Mouse (Mus musculus): ENCODE results near the gene Tppp2. TPM values are rescaled to one million over a fixed set of nuclear protein-coding genes. Genes with fewer than 3 reads are reported as not detected.
A peak's percentile ranks its signal among the peaks of the same experiment; 100 is the strongest.
"Not testable (repeated sequence)": the region's sequence is repeated elsewhere in the genome, so short reads cannot be mapped to it uniquely, and the experiment has no call there.

Tppp2 gene
- polyA plus RNA-seq, 1 experiment from 2014 or later: not detected

DNA sequence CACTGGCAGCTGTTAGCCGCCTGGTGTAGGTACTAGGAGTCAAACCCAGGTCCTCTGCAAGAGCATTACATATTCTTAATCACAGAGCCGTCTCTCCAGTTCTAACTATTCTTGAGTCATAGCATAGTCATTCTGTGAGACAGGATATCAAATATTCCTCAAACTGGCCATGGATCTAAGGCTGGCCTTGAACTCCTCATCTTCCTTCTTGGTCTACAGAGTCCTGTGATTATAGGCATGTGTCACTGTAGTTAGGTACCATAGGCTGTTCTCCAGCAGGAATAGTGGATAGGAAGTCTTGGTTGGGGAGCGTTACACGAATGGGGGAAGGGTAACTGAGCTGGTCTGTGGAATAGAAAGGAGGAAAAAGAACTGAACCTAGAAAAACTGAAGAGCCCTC, 1.7 kb upstream of the Tppp2 start:
- Histone ChIP-seq H3K36me3 (ENCODE audit: control insufficient read depth, insufficient read depth, low read length) (no peaks in the 10 kb centered on the region), H3K9ac (ENCODE audit: low read length) (no peak overlapping the region), H3K4me3 (ENCODE audit: low read depth, low read length) (no peak overlapping the region), H3K4me1 (ENCODE audit: control insufficient read depth, insufficient read depth, low read length) (peaks cover 7% of the 10 kb centered on the region), H3K9me3 (ENCODE audit: control insufficient read depth, low read length) (no peaks in the 10 kb centered on the region), H3K27me3 (ENCODE audit: control insufficient read depth, insufficient read depth, low read length) (peaks cover 6% of the 10 kb centered on the region), H3K27ac (ENCODE audit: low read depth, low read length) (no peak overlapping the region), H3K4me2 (no peak overlapping the region)
- WGBS: 83% methylated on average over 4 of the region's 4 CpGs
- DNase-seq (ENCODE audit: low spot score, missing footprints) (no peak), ATAC-seq (ENCODE audit: low FRiP score) (no peak)

- no peak overlapping the region for H3K4me3 ChIP-seq (ENCODE audit: low read depth, low read length)
- WGBS: 87% methylated on average over 4 of the region's 4 CpGs
- ATAC-seq (ENCODE audit: low FRiP score) (no peak), DNase-seq (ENCODE audit: low spot score, missing footprints) (no peak)
- no peak overlapping the region for H3K9ac ChIP-seq (ENCODE audit: low read length)
- no peaks in the 10 kb centered on the region; the same call in 1 of the 2 replicates for H3K27me3 ChIP-seq (ENCODE audit: control insufficient read depth, insufficient read depth, low read length)
- no peak overlapping the region for H3K27ac ChIP-seq (ENCODE audit: low read depth, low read length)
- no peaks in the 10 kb centered on the region for H3K36me3 ChIP-seq (ENCODE audit: control insufficient read depth, insufficient read depth, low read length)
- H3K9me3 ChIP-seq (ENCODE audit: control insufficient read depth, low read length): no peaks in the 10 kb centered on the region
- H3K4me2 ChIP-seq: no peak overlapping the region
- H3K4me1 ChIP-seq (ENCODE audit: control insufficient read depth, insufficient read depth, low read length): peaks cover 2% of the 10 kb centered on the region; the same call in 1 of the 2 replicates
Measured at GRCm38 (mm10) chr14:51918966-51919365, 741 bp downstream of the Tppp2 start.

DNA sequence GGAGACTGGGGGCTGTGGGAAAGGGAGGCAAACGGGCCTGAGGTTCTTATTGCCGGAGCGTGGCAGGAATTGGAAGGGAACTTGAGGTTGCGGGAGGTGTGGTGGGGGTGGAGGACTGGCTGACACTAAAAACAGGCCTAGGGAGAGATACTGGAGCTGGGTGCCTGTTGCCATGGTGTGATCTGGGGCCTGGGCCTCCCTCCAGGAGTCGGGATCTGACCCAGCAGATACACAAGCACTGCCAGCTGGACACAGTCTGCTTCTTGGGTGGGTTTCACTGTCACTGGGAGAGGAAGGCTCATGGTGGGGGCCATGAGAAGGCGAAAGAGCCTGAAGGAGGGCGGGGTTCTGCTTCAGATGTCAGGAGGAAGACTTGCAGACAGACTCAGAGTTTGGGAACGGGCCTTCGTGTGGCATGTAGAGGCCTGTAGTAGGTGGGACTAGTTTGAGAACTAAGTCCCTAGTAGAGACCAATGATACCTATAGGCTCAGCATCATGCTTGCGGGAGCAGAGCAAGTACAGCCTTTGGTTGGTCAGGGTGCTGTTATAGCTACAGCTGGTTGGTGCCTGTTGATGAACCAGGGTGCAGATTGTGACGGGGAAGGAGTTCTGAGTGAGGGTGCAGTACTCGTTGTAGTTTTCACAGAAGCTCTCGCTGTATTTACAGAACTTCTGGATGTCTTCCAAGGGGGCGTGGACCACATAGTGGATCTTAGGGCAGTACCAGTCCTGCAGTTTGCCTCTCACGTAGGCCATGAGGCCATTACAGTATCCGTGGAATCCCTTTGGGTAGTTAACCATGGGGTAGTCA, 3.7 kb downstream of the Tppp2 start:
- WGBS: 87% methylated on average over 16 of the region's 16 CpGs
- Histone ChIP-seq H3K36me3 (ENCODE audit: control insufficient read depth, insufficient read depth, low read length) (no peaks in the 10 kb centered on the region), H3K27me3 (ENCODE audit: control insufficient read depth, insufficient read depth, low read length) (no peaks in the 10 kb centered on the region), H3K4me1 (ENCODE audit: control insufficient read depth, insufficient read depth, low read length) (no peaks in the 10 kb centered on the region), H3K9me3 (ENCODE audit: control insufficient read depth, low read length) (no peaks in the 10 kb centered on the region), H3K4me3 (ENCODE audit: low read depth, low read length) (no peak overlapping the region), H3K4me2 (no peak overlapping the region), H3K9ac (ENCODE audit: low read length) (no peak overlapping the region), H3K27ac (ENCODE audit: low read depth, low read length) (no peak overlapping the region)
- no peak for DNase-seq (ENCODE audit: low spot score, missing footprints)
- no peak for ATAC-seq (ENCODE audit: low FRiP score)

GRCm38 (mm10) chr14:51922571-51922865, 4.3 kb downstream of the Tppp2 start, which contains the start of gene Rnase13:
TSS of gene Rnase13 (minus strand) at chr14:51922773.
- no peak for ATAC-seq (ENCODE audit: low FRiP score)
- 92% methylated on average over 7 of the region's 7 CpGs for WGBS
- H3K27ac ChIP-seq (ENCODE audit: low read depth, low read length): no peak within 1 kb of the TSS

DNA sequence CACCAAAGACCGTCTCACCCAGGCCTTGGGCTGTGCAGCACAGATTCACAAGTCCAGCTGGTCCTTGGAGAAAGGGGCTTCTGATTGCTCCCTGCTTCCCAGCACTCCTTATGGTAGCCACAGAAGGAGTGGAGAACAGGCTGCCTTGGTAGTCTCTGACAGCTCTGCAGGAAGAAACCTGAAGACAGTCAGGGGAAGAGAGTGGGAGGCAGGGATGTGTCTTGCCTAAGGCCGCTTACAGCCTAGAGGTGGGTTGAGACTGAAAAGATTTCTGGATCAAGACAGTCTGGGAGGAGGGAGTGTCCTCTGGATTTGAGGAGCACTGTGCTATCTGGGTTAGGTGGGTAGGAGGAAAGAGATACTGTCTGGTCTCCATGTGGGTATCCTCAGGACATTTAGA, 4.7 kb downstream of the Tppp2 start:
- no peaks in the 10 kb centered on the region for H3K36me3 ChIP-seq (ENCODE audit: control insufficient read depth, insufficient read depth, low read length)
- WGBS: 77% methylated on average over 2 of the region's 2 CpGs
- DNase-seq (ENCODE audit: low spot score, missing footprints): no peak
- H3K4me1 ChIP-seq (ENCODE audit: control insufficient read depth, insufficient read depth, low read length): no peaks in the 10 kb centered on the region
- H3K9ac ChIP-seq (ENCODE audit: low read length): no peak overlapping the region
- H3K4me2 ChIP-seq: no peak overlapping the region
- H3K27me3 ChIP-seq (ENCODE audit: control insufficient read depth, insufficient read depth, low read length): no peaks in the 10 kb centered on the region
- H3K4me3 ChIP-seq (ENCODE audit: low read depth, low read length): no peak overlapping the region
- no peak overlapping the region for H3K27ac ChIP-seq (ENCODE audit: low read depth, low read length)
- H3K9me3 ChIP-seq (ENCODE audit: control insufficient read depth, low read length): no peaks in the 10 kb centered on the region
- no peak for ATAC-seq (ENCODE audit: low FRiP score)

More at GRCm38 (mm10) chr14:51922571-51922865, 4.3 kb downstream of the Tppp2 start, which contains the start of gene Rnase13:
- Histone ChIP-seq H3K4me2 (no peak within 1 kb of the TSS), H3K9me3 (ENCODE audit: control insufficient read depth, low read length) (no peaks in the 10 kb centered on the region), H3K9ac (ENCODE audit: low read length) (no peak within 1 kb of the TSS), H3K4me1 (ENCODE audit: control insufficient read depth, insufficient read depth, low read length) (no peaks in the 10 kb centered on the region), H3K4me3 (ENCODE audit: low read depth, low read length) (no peak within 1 kb of the TSS), H3K27me3 (ENCODE audit: control insufficient read depth, insufficient read depth, low read length) (no peaks in the 10 kb centered on the region), H3K36me3 (ENCODE audit: control insufficient read depth, insufficient read depth, low read length) (no peaks in the 10 kb centered on the region)
- DNase-seq (ENCODE audit: low spot score, missing footprints): no peak

DNA sequence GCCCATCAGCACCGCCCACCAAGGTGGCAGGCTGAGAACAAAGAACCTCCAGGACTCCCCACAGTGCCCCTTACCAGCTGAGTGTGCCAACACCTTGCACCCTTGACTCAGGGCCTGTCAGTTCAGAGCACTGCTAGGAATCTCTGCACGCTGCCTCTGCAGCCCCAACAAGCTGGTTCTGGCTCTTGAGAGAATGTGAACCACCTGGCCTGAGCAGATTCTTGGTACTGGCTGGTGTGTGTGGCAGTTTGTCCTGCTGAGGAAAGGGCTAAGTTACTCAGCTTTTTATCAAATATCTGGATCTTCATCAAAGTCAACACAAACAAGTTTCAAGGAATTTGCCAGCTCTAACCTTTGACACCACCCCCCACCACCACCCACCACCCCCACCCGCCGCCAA, 5.3 kb downstream of the Tppp2 start:
- no peak for DNase-seq (ENCODE audit: low spot score, missing footprints)
- Histone ChIP-seq H3K27ac (ENCODE audit: low read depth, low read length) (no peak overlapping the region), H3K4me2 (no peak overlapping the region), H3K9ac (ENCODE audit: low read length) (no peak overlapping the region), H3K9me3 (ENCODE audit: control insufficient read depth, low read length) (no peaks in the 10 kb centered on the region), H3K27me3 (ENCODE audit: control insufficient read depth, insufficient read depth, low read length) (no peaks in the 10 kb centered on the region), H3K36me3 (ENCODE audit: control insufficient read depth, insufficient read depth, low read length) (no peaks in the 10 kb centered on the region), H3K4me3 (ENCODE audit: low read depth, low read length) (no peak overlapping the region), H3K4me1 (ENCODE audit: control insufficient read depth, insufficient read depth, low read length) (no peaks in the 10 kb centered on the region)
- 78% methylated on average over 4 of the region's 4 CpGs for WGBS
- ATAC-seq (ENCODE audit: low FRiP score): no peak

GRCm38 (mm10) chr14:51926930-51927329, 8.7 kb downstream of the Tppp2 start:
- H3K27me3 ChIP-seq (ENCODE audit: control insufficient read depth, insufficient read depth, low read length); H3K9ac ChIP-seq (ENCODE audit: low read length); H3K4me1 ChIP-seq (ENCODE audit: control insufficient read depth, insufficient read depth, low read length); H3K9me3 ChIP-seq (ENCODE audit: control insufficient read depth, low read length); ATAC-seq (ENCODE audit: low FRiP score); H3K4me3 ChIP-seq (ENCODE audit: low read depth, low read length); H3K27ac ChIP-seq (ENCODE audit: low read depth, low read length); H3K4me2 ChIP-seq; H3K36me3 ChIP-seq (ENCODE audit: control insufficient read depth, insufficient read depth, low read length): not testable (repeated sequence)
- WGBS: 94% methylated on average over 11 of the region's 11 CpGs
- DNase-seq (ENCODE audit: low spot score, missing footprints): peak; percentile 60

- H3K4me3 ChIP-seq (ENCODE audit: low read depth, low read length): no peak overlapping the region
- H3K27me3 ChIP-seq (ENCODE audit: control insufficient read depth, insufficient read depth, low read length): no peaks in the 10 kb centered on the region
- DNase-seq (ENCODE audit: low spot score, missing footprints): no peak
- no peaks in the 10 kb centered on the region for H3K36me3 ChIP-seq (ENCODE audit: control insufficient read depth, insufficient read depth, low read length)
- H3K4me2 ChIP-seq: no peak overlapping the region
- ATAC-seq (ENCODE audit: low FRiP score): no peak
- H3K9ac ChIP-seq (ENCODE audit: low read length): no peak overlapping the region
- 84% methylated on average over 8 of the region's 8 CpGs for WGBS
- H3K4me1 ChIP-seq (ENCODE audit: control insufficient read depth, insufficient read depth, low read length): no peaks in the 10 kb centered on the region
- H3K27ac ChIP-seq (ENCODE audit: low read depth, low read length): no peak overlapping the region
- no peaks in the 10 kb centered on the region for H3K9me3 ChIP-seq (ENCODE audit: control insufficient read depth, low read length)
Measured at GRCm38 (mm10) chr14:51929309-51929943, 11.2 kb downstream of the Tppp2 start.

DNA sequence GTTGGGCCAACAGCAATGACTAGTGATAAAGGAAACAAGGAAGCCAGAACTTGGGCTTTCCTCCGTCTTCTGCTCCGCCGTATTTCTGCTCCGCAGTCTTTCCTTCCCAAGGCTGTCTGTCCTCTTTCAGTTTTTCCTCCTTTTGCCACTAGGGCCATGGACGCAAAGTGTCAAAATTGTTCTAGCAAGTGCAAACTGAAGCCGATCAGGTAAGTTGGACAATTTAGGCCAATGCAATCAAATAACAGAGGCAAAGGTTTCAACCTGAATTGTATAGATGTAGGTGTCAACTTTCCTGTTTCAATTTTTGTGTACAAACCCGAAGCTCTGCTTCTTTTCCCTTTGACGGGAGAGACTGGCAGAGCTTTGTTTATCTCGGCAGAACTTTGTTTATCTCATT, 11.7 kb downstream of the Tppp2 start:
- H3K9ac ChIP-seq (ENCODE audit: low read length): no peak overlapping the region
- H3K4me2 ChIP-seq: no peak overlapping the region
- no peak for ATAC-seq (ENCODE audit: low FRiP score)
- H3K4me1 ChIP-seq (ENCODE audit: control insufficient read depth, insufficient read depth, low read length): no peaks in the 10 kb centered on the region
- H3K9me3 ChIP-seq (ENCODE audit: control insufficient read depth, low read length): no peaks in the 10 kb centered on the region
- DNase-seq (ENCODE audit: low spot score, missing footprints): peak; percentile 66
- H3K27ac ChIP-seq (ENCODE audit: low read depth, low read length): no peak overlapping the region
- no peaks in the 10 kb centered on the region for H3K27me3 ChIP-seq (ENCODE audit: control insufficient read depth, insufficient read depth, low read length)
- H3K4me3 ChIP-seq (ENCODE audit: low read depth, low read length): no peak overlapping the region
- 74% methylated on average over 9 of the region's 9 CpGs for WGBS
- no peaks in the 10 kb centered on the region for H3K36me3 ChIP-seq (ENCODE audit: control insufficient read depth, insufficient read depth, low read length)
